Comparison of ENCODE assay signal across 13 mouse cellular contexts in the genomic region with DNA sequence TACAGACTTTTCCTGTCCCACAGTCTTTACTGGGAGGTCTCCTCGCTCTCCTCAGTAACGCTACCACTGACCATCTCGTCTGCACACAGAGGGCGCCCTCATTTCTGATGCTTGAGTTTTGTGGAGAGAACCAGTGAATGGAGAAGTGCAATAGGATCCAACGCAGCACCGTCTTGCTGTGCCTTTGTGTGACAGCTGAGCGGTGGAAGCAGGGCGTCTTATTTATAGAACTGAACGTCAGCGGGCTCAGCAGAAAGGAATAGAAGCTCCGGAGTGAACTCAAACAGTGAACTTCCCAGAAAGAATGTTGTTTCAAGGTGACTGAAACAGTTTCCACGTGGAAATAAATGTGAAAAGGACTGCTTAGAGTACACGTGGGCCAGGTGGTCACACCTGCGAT. TPM values are rescaled to one million over a fixed set of nuclear protein-coding genes. Genes with fewer than 3 reads are reported as not detected.
DNase-seq lines count a peak whose midpoint lies in the region; ATAC-seq and TF ChIP-seq lines count a peak whose summit lies in the region.
"Had no signal": no experiment of that assay in that cellular context is flagged by ENCODE, and none has a peak within 500 bp of the region (broad histone marks: within the 10 kb centered on the region; RNA-seq: fewer than 3 reads in every experiment).

No protein-coding gene starts in this region.

- DNase-seq in gastrocnemius, adult 2 months: peak; percentile 52
- DNase-seq in gastrocnemius, postnatal 25 days: no peak
- DNase-seq in midbrain, postnatal 0 days (ENCODE audit: low spot score): no peak
- DNase-seq in heart, postnatal 10 days: peak; percentile 38 to 41
- DNase-seq in adrenal gland, adult 2 months: no peak
- DNase-seq: cerebellum, adult 9-11 months; kidney, adult 18-20 months; kidney, postnatal 10 days; thymus, postnatal 25 days had no signal

- TF ChIP-seq CTCF in gastrocnemius, adult 2 months (IDR thresholded peaks at IDR 0.05): no peak
- 0 out of 2 replicates have a peak, but pooled peaks have one; percentile 11 for TF ChIP-seq CTCF in midbrain, postnatal 0 days (IDR thresholded peaks at IDR 0.05)

- no peak overlapping the region for H3K9ac ChIP-seq in midbrain, postnatal 0 days (replicated peaks; ENCODE audit: low read length, poor library complexity, severe bottlenecking)
- H3K9ac ChIP-seq in midbrain, embryonic 13.5 days (replicated peaks): no peak overlapping the region
- 0 out of 2 replicates have a peak overlapping the region, but pooled peaks have one; percentile 3 for H3K9ac ChIP-seq in heart, embryonic 11.5 days (ENCODE audit: low read depth, low read length)
- H3K9ac ChIP-seq: limb, embryonic 15.5 days had no signal

- intact Hi-C loops in gastrocnemius, adult 2 months (cut with DNase I): no loop called here
- intact Hi-C loops in heart, postnatal 10 days (cut with DNase I): loop anchor here (5.0 kb wide), 1 partner anchor 75 kb away; a partner anchor contains a TSS

- peaks cover 20% of the 10 kb centered on the region for H3K36me3 ChIP-seq in midbrain, postnatal 0 days (ENCODE audit: insufficient read depth, low read length)
- peaks cover 38% of the 10 kb centered on the region for H3K36me3 ChIP-seq in midbrain, embryonic 13.5 days
- peaks cover 6% of the 10 kb centered on the region for H3K36me3 ChIP-seq in heart, embryonic 11.5 days (ENCODE audit: control insufficient read depth, insufficient read depth, low read length)

- ATAC-seq in midbrain, postnatal 0 days (ENCODE audit: low FRiP score): no peak
- no peak for ATAC-seq in midbrain, embryonic 13.5 days
- no peak for ATAC-seq in heart, embryonic 11.5 days (replicated peaks; ENCODE audit: insufficient number of reproducible peaks, low FRiP score, low TSS enrichment)
- no peak for ATAC-seq in monocyte, adult 5-6 weeks (replicated peaks; ENCODE audit: insufficient number of reproducible peaks, low FRiP score, low TSS enrichment, poor library complexity, severe bottlenecking)

- H3K4me1 ChIP-seq in midbrain, postnatal 0 days (ENCODE audit: insufficient read depth, low read length): no peaks in the 10 kb centered on the region
- H3K4me1 ChIP-seq in midbrain, embryonic 13.5 days (replicated peaks): no peaks in the 10 kb centered on the region
- H3K4me1 ChIP-seq in heart, embryonic 11.5 days (ENCODE audit: control insufficient read depth, insufficient read depth, low read length): no peaks in the 10 kb centered on the region
- H3K4me1 ChIP-seq: limb, embryonic 15.5 days had no signal

- no peaks in the 10 kb centered on the region for H3K9me3 ChIP-seq in midbrain, postnatal 0 days (ENCODE audit: low read length)
- H3K9me3 ChIP-seq in midbrain, embryonic 13.5 days: no peaks in the 10 kb centered on the region
- no peaks in the 10 kb centered on the region for H3K9me3 ChIP-seq in heart, embryonic 11.5 days (replicated peaks; ENCODE audit: control insufficient read depth, low read length)
- H3K9me3 ChIP-seq: limb, embryonic 15.5 days had no signal

- no peak overlapping the region for H3K4me2 ChIP-seq in midbrain, postnatal 0 days (ENCODE audit: low read depth, low read length, poor library complexity, severe bottlenecking)
- no peak overlapping the region for H3K4me2 ChIP-seq in midbrain, embryonic 13.5 days (replicated peaks)
- H3K4me2 ChIP-seq in heart, embryonic 11.5 days: peak overlapping the region; percentile 23; the same call in 1 of the 2 replicates
- H3K4me2 ChIP-seq: limb, embryonic 15.5 days had no signal

- no peaks in the 10 kb centered on the region for H3K27me3 ChIP-seq in midbrain, postnatal 0 days (ENCODE audit: insufficient read depth, low read length)
- H3K27me3 ChIP-seq in midbrain, embryonic 13.5 days: no peaks in the 10 kb centered on the region
- H3K27me3 ChIP-seq in heart, embryonic 11.5 days (ENCODE audit: control insufficient read depth, insufficient read depth, low read length): no peaks in the 10 kb centered on the region
- H3K27me3 ChIP-seq: limb, embryonic 15.5 days had no signal

- H3K27ac ChIP-seq in gastrocnemius, adult 2 months: peak overlapping the region; percentile 86
- no peak overlapping the region for H3K27ac ChIP-seq in midbrain, postnatal 0 days (ENCODE audit: low read depth, low read length)
- no peak overlapping the region for H3K27ac ChIP-seq in midbrain, embryonic 13.5 days
- H3K27ac ChIP-seq in heart, embryonic 11.5 days (ENCODE audit: low read depth, low read length): peak overlapping the region; percentile 29
- H3K27ac ChIP-seq: limb, embryonic 15.5 days had no signal

- WGBS in midbrain, postnatal 0 days: 39% methylated on average over 14 of the region's 14 CpGs
- WGBS in midbrain, embryonic 13.5 days: 50% methylated on average over 14 of the region's 14 CpGs
- 55% methylated on average over 14 of the region's 14 CpGs for WGBS in heart, embryonic 11.5 days (ENCODE audit: insufficient replicate concordance)

- no peak overlapping the region for H3K4me3 ChIP-seq in gastrocnemius, adult 2 months
- H3K4me3 ChIP-seq in midbrain, postnatal 0 days (ENCODE audit: low read depth, low read length): no peak overlapping the region
- no peak overlapping the region for H3K4me3 ChIP-seq in midbrain, embryonic 13.5 days (replicated peaks)
- H3K4me3 ChIP-seq in heart, embryonic 11.5 days (ENCODE audit: low read depth, low read length): no peak overlapping the region
- H3K4me3 ChIP-seq: limb, embryonic 15.5 days had no signal

RNA-seq across cellular contexts. Expression of a gene that starts 25.7 kb away (rescaled TPM):
- total RNA-seq in gastrocnemius, adult 2 months (2021): 10 to 100 TPM; 29.3 to 32.8 TPM
- 10 to 100 TPM; 29.6 to 31.1 TPM for total RNA-seq in gastrocnemius, postnatal 25 days (2021)
- 43.7 and 62.3 TPM in 2 replicates for total RNA-seq in midbrain, postnatal 0 days (2014; rRNA removed)
- polyA plus RNA-seq in midbrain, postnatal 0 days (2015; fragmentation: Nextera tagmentation; extraction: Ambion mirVana): 49.3 and 51.6 TPM in 2 replicates
- polyA plus RNA-seq in midbrain, embryonic 13.5 days (2015; fragmentation: Nextera tagmentation; extraction: Ambion mirVana): 33.4 and 34.6 TPM in 2 replicates
- polyA plus RNA-seq in heart, embryonic 11.5 days (2014; fragmentation: Nextera tagmentation; extraction: Ambion mirVana): 37.5 and 44.1 TPM in 2 replicates
- 10 to 100 TPM; 27.2 to 29.0 TPM for total RNA-seq in heart, postnatal 10 days (2021)
- 10 to 100 TPM; 27.0 to 31.8 TPM for total RNA-seq in adrenal gland, adult 2 months (2021)
- 34.8 and 36.4 TPM in 2 replicates for polyA plus RNA-seq in adrenal gland, adult 2 months (2012; rRNA removed)
- total RNA-seq in monocyte, adult 5-6 weeks (2017): 9.7 to 15.5 TPM (median 11.2 TPM) in 3 replicates

RNA-seq across cellular contexts. Expression of a gene that starts 30.1 kb away (rescaled TPM):
- total RNA-seq in gastrocnemius, adult 2 months (2021): 1 to 10 TPM; 5.0 to 7.9 TPM
- total RNA-seq in gastrocnemius, postnatal 25 days (2021): 1 to 10 TPM; 4.6 to 6.2 TPM
- total RNA-seq in midbrain, postnatal 0 days (2014; rRNA removed): 4.3 and 7.4 TPM in 2 replicates
- polyA plus RNA-seq in midbrain, postnatal 0 days (2015; fragmentation: Nextera tagmentation; extraction: Ambion mirVana): 7.3 and 9.0 TPM in 2 replicates
- polyA plus RNA-seq in midbrain, embryonic 13.5 days (2015; fragmentation: Nextera tagmentation; extraction: Ambion mirVana): 20.8 and 21.0 TPM in 2 replicates
- 35.9 and 37.8 TPM in 2 replicates for polyA plus RNA-seq in heart, embryonic 11.5 days (2014; fragmentation: Nextera tagmentation; extraction: Ambion mirVana)
- 10 to 100 TPM; 12.1 to 13.9 TPM for total RNA-seq in heart, postnatal 10 days (2021)
- 10 to 100 TPM; 15.0 to 16.4 TPM for total RNA-seq in adrenal gland, adult 2 months (2021)
- polyA plus RNA-seq in adrenal gland, adult 2 months (2012; rRNA removed): 3.4 and 3.7 TPM in 2 replicates
- total RNA-seq in monocyte, adult 5-6 weeks (2017): 9.3 to 26.2 TPM (median 25.2 TPM) in 3 replicates

Comparison
In these comparisons a context has a peak if more than half of its experiments do, and no peak if none do; other contexts are left out.
1. DNase-seq: peak in gastrocnemius, adult 2 months (single experiment) and heart, postnatal 10 days (2 of 2); none in gastrocnemius, postnatal 25 days (single experiment), midbrain, postnatal 0 days (single experiment) and adrenal gland, adult 2 months (single experiment).
2. H3K27ac ChIP-seq: peak in gastrocnemius, adult 2 months (single experiment) and heart, embryonic 11.5 days (single experiment); none in midbrain, postnatal 0 days (single experiment) and midbrain, embryonic 13.5 days (single experiment).